Mouse (Mus musculus): ENCODE measurements at regions not wholly inside any gene's neighbourhood (a gene's known extent, or its start where the extent isn't known, plus 50 kb on each side); places are given as distances from the start of the nearest gene placed in this dataset.

DNA sequence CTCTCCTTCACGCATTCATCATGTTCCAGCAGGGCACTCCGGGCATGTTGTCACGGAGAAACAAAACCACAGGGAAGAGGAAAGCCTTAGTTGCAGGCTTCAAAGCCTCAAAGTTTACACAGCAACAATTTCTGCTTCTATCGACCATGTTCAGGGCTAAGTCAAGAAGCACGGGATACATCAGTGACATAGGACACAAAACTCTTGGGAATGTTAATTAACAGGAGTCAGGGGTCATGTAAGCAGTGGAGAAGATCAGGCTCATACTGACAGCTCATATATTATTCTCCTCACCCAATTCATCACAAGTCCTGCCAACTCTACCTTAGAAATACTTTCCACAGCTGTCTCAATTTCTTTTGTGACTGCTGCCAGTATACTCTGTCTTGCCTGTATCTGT, 133.0 kb upstream of the Btbd3 start:
- no peak for TF ChIP-seq CTCF (IDR thresholded peaks at IDR 0.05)
- Histone ChIP-seq H3K4me3 (no peak overlapping the region), H3K27ac (no peak overlapping the region)
- intact Hi-C loops (cut with DNase I): no loop called here
- DNase-seq: no peak

DNA sequence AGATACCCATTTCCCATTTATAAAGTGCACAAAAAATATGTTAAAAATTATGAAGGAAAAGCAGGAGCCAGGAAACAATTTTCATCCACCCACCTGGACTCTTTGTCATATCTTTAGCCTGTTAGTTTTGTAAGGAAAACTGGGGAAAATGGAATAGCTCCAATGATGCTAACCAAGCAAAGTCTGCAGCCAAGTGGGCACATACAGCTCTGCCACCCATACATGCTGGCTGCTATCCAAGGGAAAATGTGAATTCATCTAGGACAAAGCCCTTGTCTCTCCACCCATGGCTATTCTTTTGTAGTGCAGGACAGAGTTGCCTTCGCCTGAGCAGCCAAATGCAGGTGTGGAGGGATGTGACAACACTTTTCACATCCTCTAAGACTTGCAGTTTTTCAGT, 135.5 kb upstream of the Btbd3 start:
- TF ChIP-seq CTCF (IDR thresholded peaks at IDR 0.05): no peak
- intact Hi-C loops (cut with DNase I): no loop called here
- Histone ChIP-seq H3K27ac (no peak overlapping the region), H3K4me3 (no peak overlapping the region)
- DNase-seq: no peak

DNA sequence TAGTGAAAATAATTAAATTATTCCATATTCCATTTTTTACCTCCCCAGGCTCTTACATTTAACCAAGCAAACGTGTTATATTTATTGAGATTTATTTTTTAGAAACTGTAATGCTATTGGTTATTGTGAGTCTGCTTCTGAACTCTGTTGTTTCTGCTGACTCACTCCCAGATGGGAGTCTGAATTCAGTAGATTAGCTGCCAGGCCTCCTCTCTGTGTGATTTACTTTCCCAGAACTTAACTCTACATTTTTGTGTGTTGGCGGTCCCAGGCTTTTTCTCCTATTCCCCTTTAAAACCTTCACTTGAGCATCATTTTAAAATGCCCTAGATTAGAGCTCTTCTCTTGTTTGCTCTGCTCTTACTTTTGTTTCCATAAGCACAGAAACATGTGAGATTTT, 136.2 kb upstream of the Btbd3 start:
- no peak for TF ChIP-seq CTCF (IDR thresholded peaks at IDR 0.05)
- DNase-seq: no peak
- Histone ChIP-seq H3K27ac (no peak overlapping the region), H3K4me3 (no peak overlapping the region)
- intact Hi-C loops (cut with DNase I): no loop called here

DNA sequence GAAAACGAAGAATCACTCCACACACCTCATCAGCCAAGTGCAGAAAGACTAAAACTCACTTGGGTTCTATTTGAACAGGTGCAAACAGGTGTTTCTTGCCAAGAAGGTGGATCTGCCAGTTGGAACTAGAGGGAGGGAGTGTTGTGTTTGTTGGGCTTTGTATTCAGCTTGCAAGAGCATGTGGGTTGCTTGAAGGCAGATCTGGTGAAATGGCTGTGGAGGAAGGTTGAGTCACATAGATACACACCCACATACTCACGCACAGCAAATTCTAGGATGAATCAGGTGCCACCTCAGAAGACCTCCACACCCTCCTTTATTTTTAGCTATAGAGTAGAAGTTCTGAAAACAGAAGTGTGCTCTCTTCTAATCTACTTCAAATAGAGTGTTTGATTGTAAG, 156.6 kb upstream of the Btbd3 start:
- no peak overlapping the region for H3K4me3 ChIP-seq
- intact Hi-C loops (cut with DNase I): no loop called here
- no peak for DNase-seq
- H3K27ac ChIP-seq: no peak overlapping the region
- TF ChIP-seq CTCF (IDR thresholded peaks at IDR 0.05): no peak

DNA sequence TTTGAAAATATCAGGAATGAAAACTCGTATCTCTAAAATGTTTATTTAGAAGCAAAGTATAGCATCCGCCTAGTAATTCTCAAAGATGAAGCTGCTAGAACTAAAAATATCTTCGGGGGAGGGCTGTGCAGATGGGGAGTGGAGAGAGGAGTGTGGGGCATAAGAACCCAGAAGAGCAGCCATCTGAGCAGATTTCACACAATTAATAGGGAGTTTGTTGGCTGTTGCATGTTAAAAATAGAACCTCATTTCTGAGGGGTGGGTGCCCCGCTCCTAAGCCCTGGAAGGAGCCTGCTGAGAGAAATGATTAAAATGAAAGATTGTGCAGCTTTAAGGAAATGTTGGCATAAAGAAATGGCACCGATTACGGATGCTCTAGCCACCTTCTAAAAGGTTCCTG, 171.0 kb upstream of the Btbd3 start:
- no peak for TF ChIP-seq CTCF (IDR thresholded peaks at IDR 0.05)
- DNase-seq: no peak
- Histone ChIP-seq H3K4me3 (no peak overlapping the region), H3K27ac (no peak overlapping the region)
- intact Hi-C loops (cut with DNase I): no loop called here

DNA sequence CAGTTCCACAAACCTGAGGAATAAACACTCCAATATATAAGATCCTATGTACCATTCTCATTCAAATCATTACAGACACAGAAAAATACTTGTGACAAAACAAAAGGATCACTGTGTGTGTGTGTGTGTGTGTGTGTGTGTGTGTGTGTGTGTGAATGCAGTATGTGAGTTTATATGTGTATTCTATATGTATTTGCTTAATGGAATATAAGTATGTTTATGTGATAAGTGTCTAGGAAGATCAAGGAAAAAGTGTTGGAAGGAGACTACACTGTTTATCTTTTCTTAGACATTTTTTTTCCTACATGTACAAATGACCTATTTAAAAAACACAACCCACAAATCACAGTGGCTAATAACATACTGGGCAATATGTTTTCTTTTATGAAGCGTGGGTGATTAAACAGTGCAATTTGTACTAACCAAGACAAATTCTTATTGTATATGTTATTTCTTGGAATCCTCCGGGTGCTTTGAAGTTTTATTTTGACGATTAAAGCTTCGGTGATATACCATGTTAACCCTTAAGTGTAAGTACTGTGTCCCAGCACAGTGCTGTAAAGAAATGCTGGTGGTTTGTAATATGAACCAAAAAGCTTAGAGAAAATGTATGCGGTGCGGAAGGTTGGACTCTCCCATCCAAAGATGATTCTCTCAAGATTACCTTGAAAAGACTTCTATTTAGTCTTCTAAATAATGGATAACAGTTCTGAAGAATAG, 171.6 kb upstream of the Btbd3 start:
- intact Hi-C loops (cut with DNase I): no loop called here

DNA sequence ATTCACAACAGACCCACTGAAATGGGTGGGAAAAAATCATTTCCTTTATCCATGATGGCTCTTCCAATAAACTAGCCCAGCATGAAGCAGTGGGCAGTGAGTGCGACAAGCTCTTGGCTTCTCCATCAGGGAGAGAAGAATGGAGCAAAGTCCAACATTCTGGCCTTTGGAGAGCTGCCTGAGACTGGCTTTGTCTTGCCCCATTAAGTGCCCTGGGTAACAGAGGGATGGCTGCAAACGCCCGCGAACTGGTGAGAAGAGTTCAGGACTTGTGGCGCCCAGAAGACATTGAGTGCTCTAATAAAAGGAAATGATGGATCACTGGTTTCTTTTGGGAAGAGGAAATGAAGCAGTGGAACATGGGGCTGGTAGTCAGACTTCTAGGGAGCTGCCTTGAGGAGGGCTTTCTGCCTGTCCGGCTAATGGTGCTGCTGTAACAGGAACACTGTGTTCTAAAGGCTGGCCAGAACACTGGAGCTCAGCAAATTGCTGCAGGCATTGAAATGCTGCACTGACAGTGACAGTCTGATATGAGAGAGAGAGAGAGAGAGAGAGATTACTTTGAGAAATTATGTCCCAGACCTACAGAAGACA, 182.2 kb upstream of the Btbd3 start:
- no peak overlapping the region for H3K4me3 ChIP-seq
- TF ChIP-seq CTCF (IDR thresholded peaks at IDR 0.05): no peak
- no peak overlapping the region for H3K27ac ChIP-seq
- intact Hi-C loops (cut with DNase I): no loop called here
- DNase-seq: no peak

More for the DNA sequence above, 171.6 kb upstream of the Btbd3 start:
- Histone ChIP-seq H3K27ac (no peak overlapping the region), H3K4me3 (no peak overlapping the region)
- TF ChIP-seq CTCF (IDR thresholded peaks at IDR 0.05): no peak
- DNase-seq: no peak

DNA sequence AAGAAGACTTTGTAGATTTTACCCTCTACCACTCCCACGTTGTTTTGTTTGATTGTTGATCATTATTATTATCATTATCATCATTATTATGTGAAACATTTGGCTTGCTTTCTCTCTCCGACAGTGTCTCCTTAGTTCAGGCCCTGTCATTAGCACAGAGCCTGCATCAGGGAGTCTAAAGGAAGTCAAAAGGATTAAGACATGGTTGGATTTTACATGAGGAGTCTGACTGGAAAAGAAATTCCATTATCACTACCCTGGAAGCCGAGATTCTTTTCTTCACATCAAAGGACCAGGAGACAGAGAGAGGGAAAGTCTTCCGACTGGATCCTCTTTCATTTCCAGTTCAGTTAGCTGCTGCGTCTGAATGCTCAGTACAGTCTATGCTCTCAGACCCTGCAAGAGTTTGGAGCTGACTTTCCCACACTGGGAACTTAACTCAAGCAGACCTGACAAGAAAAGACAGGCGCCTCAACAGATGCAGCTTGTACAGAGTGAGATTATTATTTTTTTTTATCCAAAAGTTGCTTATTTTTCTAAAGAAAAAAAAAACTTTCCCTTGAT, 184.1 kb upstream of the Btbd3 start:
- intact Hi-C loops (cut with DNase I): no loop called here
- Histone ChIP-seq H3K4me3 (no peak overlapping the region), H3K27ac (no peak overlapping the region)
- no peak for TF ChIP-seq CTCF (IDR thresholded peaks at IDR 0.05)
- DNase-seq: no peak

DNA sequence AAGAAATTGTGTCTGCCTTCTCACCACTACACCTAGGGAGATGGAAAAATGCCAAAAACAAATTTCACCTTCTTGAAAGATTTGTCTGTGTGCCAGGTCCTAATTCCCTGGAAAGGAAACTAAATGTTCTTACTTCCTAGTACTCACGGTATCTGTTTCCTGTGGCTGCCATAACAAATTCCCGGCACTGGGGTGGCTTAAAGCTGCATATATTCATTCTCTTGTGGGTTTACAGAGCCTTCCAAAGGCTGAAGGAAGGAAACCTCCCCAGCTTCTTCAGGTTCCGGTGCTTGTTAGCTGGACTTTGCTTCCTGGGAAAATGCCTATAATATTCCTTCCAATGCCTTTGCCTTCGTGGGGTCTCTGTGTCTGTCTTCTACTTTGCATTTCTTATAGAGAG, 203.3 kb upstream of the Btbd3 start:
- no peak overlapping the region for H3K27ac ChIP-seq
- no peak overlapping the region for H3K4me3 ChIP-seq
- DNase-seq: no peak
- TF ChIP-seq CTCF (IDR thresholded peaks at IDR 0.05): no peak
- intact Hi-C loops (cut with DNase I): no loop called here

DNA sequence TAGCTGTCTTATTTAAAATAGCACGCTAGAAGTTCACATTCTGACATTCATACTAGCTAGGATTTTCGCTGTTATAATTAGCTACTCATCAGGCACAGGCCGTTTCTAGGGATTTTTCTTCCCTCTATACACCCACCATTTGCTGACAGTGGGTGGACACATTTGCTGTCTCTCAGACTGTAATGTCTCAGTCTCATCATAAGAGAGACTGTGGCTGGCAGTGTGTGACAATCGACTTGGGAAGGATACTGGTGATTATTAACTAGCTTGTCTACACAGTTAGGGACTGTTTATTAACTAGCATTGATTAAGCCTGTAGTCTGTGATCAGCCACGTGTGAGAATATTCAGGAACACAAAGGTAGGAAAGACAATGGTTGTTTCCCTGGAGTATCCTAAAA, 208.0 kb upstream of the Btbd3 start:
- H3K27ac ChIP-seq: no peak overlapping the region
- intact Hi-C loops (cut with DNase I): no loop called here
- DNase-seq: no peak
- no peak for TF ChIP-seq CTCF (IDR thresholded peaks at IDR 0.05)
- H3K4me3 ChIP-seq: no peak overlapping the region

DNA sequence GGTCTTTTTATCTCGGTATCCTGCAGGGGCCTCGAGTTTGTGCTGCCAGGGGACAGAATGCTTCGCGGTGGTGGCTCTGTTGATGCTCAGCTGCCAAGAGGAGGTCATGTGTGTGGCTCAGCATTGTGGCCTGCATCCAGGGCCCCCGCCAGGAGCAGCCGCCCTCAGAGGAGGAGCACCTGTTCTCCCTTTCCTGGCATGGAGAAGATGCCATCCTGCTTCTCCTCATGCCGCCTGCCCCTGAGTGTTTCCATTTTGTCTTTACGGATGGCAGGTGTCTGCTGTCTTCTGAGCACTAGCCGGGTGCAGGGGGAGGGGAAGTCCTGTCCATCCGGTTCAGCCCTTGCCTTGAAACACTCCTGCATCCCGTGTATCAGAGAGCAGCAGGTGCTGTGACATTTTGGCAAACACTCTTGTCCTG, 208.6 kb upstream of the Btbd3 start:
- intact Hi-C loops (cut with DNase I): no loop called here
- H3K4me3 ChIP-seq: no peak overlapping the region
- DNase-seq: peak; percentile 20
- no peak for TF ChIP-seq CTCF (IDR thresholded peaks at IDR 0.05)
- H3K27ac ChIP-seq: no peak overlapping the region

DNA sequence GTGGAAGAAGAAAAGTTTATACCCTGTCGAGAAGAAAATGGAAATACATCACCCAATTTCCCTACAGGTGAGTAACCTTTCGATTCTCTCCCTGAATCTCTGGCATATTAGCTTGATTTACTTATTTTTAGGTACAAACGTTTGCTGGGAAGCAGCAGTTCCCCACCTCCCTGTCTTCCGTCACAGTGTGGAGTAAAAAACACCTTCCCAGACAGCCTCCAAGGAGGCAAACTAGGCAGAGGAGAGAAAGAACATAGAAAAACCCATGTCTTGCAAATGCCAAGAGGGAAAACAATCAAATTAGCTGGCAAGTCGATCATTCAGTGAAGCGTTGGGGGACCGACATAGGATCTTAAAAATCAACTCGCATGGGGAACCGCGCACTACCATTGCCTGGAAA, 209.0 kb upstream of the Btbd3 start:
- TF ChIP-seq CTCF (IDR thresholded peaks at IDR 0.05): no peak
- no peak for DNase-seq
- Histone ChIP-seq H3K27ac (no peak overlapping the region), H3K4me3 (no peak overlapping the region)
- intact Hi-C loops (cut with DNase I): no loop called here

DNA sequence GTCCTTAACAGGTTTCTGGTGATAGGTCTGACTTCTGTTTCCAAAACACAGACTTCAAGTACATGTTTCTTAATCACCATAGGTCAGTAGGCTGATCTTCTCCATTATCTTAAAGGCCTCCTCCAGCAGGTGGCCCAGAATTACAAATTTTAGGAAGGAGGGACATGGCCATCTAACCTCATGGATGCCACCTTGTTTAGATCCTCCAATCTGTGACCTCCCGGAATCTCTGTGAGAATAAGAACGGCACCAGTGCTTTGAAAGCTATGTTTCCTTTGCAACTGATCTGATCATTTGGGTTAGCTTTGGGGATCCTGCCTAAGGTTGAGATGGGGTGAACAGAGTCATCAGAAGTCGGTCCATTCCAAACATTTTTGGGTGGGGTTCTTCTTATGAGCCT, 209.4 kb upstream of the Btbd3 start:
- no peak overlapping the region for H3K4me3 ChIP-seq
- H3K27ac ChIP-seq: no peak overlapping the region
- intact Hi-C loops (cut with DNase I): no loop called here
- no peak for TF ChIP-seq CTCF (IDR thresholded peaks at IDR 0.05)
- DNase-seq: no peak
